Mouse (Mus musculus): ENCODE measurements around the gene Arrdc1. TPM values are rescaled to one million over a fixed set of nuclear protein-coding genes. Genes with fewer than 3 reads are reported as not detected.

Arrdc1 gene
- polyA plus RNA-seq (2012; rRNA removed; ENCODE audit: low replicate concordance): 208 and 219 TPM in 2 replicates

DNA sequence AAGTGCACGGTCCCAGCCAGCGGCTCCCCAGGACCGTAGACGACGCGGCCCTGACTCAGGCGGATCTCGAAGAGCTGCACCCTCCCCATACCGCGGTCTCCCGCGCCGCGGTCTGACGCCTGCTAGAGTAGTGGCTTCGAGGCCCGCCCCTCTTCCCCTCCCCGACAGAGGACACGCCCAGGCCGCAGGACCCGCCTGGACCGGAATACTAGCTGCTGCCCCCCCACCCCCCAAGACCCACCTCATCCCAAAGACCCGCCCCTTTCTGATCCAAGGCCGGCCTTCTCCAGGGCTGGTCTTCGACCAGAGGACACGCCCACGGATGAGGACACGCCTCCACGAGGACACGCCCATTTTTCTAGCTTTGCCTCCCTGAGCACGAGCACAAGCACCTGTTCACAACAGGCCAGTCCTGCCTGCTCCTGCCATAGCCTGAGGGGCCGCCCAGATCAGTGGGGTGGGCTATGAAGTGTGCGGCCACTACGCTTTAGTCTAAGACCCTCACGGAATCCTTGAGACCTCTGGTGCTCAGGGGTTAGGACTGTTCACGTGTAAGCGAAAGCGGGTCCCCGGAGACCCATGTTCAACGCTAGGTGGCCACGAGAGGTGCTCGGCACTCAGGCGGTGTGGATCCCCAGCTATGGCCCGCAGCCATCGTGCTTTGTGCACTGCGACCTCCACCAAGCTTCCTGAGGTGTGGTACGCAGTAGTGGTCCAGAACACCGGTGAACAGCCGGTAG is at the start of gene Arrdc1:
TSS of gene Arrdc1 (minus strand) at position 196 of the 740 bp plus-strand sequence.

GRCm38 (mm10) chr2:24975704-24976297 is 40.7 kb upstream of the Arrdc1 start, which contains the start of gene Pnpla7:
Pnpla7 (plus strand) TSS chr2:24976033.

DNA sequence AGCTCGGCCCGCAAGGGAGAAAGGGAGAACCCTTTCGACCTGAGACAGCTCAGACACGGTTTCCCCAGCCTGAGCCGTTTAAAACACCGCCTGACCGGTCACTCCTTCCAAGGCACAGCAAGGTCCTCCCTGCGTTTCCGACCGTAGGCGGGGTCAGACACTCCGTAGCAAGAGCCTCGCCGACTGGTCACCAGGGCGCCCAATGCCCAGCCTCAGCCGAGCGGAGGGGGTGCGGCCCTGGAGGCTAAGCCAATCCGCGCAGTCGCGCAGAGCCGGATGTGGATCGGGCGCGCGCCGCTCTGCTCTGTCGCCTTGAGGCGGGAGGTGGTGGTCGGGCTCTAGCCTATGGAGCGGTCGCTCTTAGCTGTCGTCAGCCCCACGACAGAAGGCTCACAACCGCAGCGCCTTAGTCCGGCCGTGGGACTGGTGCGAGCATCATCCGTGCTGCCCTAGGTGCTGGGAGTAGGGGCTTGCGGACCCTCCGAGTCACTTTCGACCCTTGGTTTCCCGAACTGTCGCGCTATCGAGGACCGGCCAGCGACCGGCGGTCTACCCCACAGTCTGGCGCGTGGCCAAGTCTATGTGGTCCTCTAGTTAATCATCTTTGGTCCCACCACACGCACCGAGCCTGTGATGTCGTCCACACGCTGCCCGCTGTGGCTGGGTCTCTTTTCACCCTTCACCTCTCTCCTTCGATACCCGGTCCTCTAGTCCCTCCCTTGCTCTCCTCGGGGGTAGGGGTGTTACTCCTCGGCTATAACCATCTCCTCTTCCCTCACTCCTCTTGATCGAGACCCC is 40.1 kb upstream of the Arrdc1 start, which contains the start of gene Mrpl41:
TSS of gene Mrpl41 (minus strand) at position 193 of the 798 bp plus-strand sequence.

DNA sequence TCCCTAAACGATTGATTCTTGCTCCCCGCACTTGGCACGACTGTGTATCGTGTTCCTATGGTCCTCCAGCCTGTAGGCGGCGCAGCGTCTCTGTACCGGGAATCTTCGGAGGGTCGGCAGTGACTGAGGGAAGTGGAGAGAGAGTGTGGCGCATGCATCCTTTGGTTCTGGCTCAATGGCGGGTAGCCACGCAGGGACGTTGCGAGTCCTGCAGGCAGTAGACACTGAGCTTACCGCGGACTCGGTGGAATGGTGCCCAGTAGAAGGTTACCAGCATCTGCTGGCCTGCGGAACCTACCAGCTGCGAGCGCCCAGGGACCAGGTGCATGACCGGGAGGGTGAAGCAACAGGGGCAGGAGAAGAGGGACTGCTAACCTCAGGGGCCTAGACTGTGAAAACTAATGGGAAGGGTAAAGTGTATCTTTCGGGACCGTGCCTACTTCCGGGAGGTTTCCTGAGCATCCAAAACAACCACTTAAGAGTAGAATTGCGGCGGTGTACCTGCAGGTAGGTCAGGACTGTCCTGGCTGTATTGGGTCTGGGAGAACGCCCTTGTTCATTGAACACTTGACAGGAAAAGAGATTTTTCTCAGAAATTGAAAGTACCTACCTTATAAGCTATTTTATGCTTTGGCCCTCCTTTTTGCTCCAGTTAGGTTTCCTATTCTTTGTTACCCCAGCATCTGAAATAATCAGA is 27.4 kb upstream of the Arrdc1 start, which contains the start of gene Dph7:
TSS of gene Dph7 (plus strand) at position 97 of the 697 bp plus-strand sequence.

GRCm38 (mm10) chr2:24949421-24950188 is 14.6 kb upstream of the Arrdc1 start, which contains the start of gene Zmynd19:
Zmynd19 (plus strand) TSS chr2:24949792.

GRCm38 (mm10) chr2:24918930-24919838 is 15.9 kb downstream of the Arrdc1 start, which contains the start of gene Ehmt1:
Ehmt1 (minus strand) TSS chr2:24919614.

Other genes starting within 250 kb of the Arrdc1 start
- gene Cacna1b, start 172.1 kb downstream of the Arrdc1 start, polyA plus RNA-seq (2012; rRNA removed; ENCODE audit: low replicate concordance): 4.3 and 7.0 TPM in 2 replicates
- gene Ehmt1, start 15.6 kb downstream of the Arrdc1 start, polyA plus RNA-seq (2012; rRNA removed; ENCODE audit: low replicate concordance): 55.1 and 81.6 TPM in 2 replicates
- 4.2 and 5.6 TPM in 2 replicates for gene Zmynd19, start 14.5 kb upstream of the Arrdc1 start, polyA plus RNA-seq (2012; rRNA removed; ENCODE audit: low replicate concordance)
- 15.6 and 19.0 TPM in 2 replicates for gene Dph7, start 27.1 kb upstream of the Arrdc1 start, polyA plus RNA-seq (2012; rRNA removed; ENCODE audit: low replicate concordance)
- 26.2 and 28.3 TPM in 2 replicates for gene Mrpl41, start 39.8 kb upstream of the Arrdc1 start, polyA plus RNA-seq (2012; rRNA removed; ENCODE audit: low replicate concordance)
- gene Pnpla7, start 40.8 kb upstream of the Arrdc1 start, polyA plus RNA-seq (2012; rRNA removed; ENCODE audit: low replicate concordance): 23.6 and 35.9 TPM in 2 replicates
- gene Nsmf, start 119.1 kb upstream of the Arrdc1 start, polyA plus RNA-seq (2012; rRNA removed; ENCODE audit: low replicate concordance): 113 and 165 TPM in 2 replicates
- 0.11 and 0.26 TPM in 2 replicates for gene Entpd8, start 145.1 kb upstream of the Arrdc1 start, polyA plus RNA-seq (2012; rRNA removed; ENCODE audit: low replicate concordance)
- 0.07 and 0.16 TPM in 2 replicates for gene Noxa1, start 159.9 kb upstream of the Arrdc1 start, polyA plus RNA-seq (2012; rRNA removed; ENCODE audit: low replicate concordance)
- 15.2 and 32.0 TPM in 2 replicates for gene Nrarp, start 245.5 kb upstream of the Arrdc1 start, polyA plus RNA-seq (2012; rRNA removed; ENCODE audit: low replicate concordance)